Mouse (Mus musculus): ENCODE measurements around the gene Hoxb5. TPM values are rescaled to one million over a fixed set of nuclear protein-coding genes. Genes with fewer than 3 reads are reported as not detected.
A peak's percentile ranks its signal among the peaks of the same experiment; 100 is the strongest.

The Hoxb5 gene
- total RNA-seq, 2 experiments from 2014 or later, result 11.6 to 27.3 TPM

DNA sequence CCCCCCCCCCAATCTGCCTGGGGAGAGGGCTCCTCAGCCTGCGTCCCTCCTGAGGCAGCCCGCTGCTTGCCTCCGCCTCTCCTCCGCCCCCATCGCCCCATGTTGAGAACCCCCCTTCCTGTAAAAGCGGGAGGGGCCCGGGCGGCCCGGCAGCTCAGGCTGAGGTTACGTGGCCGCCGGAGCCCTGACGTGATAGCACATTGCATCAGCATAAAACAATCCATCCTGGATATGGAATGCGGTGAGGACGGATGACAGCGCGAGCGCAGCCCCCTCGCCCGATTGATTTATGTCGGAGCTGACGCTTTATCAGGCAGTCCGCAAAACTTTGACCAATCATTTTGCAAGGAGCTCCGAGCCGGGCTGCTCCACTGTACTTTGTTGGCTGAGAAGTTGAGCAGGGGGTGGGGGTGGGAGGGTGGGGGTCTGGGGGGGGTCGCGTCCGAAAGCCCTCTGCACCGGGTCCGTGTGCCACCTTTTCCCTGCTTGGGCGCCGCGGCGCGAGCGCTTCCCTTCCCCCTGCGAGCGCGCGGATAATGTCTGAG is 32.1 kb upstream of the Hoxb5 start, which contains the start of gene Hoxb9:
TSS of gene Hoxb9 (plus strand) at position 462 of the 545 bp plus-strand sequence.
- peak; percentile 74 to 85 for DNase-seq (ENCODE audit: low spot score in 2 of 2)

DNA sequence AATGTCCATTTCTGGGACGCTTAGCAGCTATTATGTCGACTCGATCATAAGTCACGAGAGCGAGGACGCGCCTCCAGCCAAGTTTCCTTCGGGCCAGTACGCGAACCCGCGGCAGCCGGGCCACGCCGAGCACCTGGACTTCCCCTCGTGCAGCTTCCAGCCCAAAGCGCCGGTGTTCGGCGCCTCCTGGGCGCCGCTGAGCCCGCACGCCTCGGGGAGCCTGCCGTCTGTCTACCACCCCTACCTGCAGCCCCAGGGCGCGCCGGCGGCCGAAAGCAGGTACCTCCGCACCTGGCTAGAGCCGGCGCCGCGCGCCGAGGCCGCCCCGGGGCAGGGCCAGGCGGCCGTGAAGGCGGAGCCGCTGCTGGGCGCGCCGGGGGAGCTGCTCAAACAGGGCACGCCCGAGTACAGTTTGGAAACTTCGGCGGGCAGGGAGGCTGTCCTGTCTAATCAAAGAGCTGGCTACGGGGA is 31.6 kb upstream of the Hoxb5 start:
- DNase-seq (ENCODE audit: low spot score in 2 of 2), result peak; percentile 63 to 76

DNA sequence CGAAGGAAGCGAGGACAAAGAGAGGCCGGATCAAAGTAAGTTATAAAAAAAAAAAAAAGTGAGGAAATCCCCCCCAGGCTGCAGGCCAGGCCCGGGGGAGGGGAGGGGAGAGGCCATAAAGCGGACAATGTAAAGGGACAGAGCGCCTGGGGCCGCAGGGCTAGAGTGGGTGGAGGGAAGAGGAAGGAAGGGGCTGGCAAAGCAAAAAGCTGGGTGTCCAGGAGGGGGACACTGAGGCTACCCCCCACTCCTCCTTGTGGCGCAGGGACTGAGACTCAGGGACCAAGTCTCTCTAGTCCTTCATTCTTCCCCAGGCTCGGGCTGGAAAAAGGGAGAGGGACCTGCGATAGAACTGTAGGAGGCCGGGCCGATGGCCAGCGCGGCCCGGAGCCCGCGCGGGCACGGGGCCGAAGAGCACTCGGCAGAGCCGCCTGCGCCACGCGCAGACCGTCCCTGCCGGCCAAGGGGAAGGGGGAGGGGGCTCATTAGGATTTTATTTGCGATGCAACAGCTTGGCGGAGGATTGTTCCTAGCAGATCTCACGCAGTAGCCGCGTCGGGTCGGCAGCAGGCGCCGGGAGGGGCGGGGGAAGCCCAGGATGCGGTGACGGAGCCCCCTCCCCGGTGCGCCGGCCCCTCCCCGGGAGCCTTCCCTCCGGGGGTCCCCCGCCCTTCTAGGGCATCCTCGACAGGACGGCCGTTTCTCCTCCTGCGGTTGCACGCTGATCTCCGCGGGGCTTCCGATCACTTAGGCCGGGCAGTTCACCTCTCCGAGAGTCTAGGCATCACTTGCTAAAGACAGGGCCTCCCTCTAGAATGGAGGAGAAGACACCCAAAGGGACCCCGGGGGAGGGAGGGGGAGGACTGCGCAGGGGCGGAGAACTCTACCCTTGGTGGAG is 30.9 kb upstream of the Hoxb5 start:
- DNase-seq (ENCODE audit: low spot score in 2 of 2), result peak in 1 of 2 experiments; percentile 54

DNA sequence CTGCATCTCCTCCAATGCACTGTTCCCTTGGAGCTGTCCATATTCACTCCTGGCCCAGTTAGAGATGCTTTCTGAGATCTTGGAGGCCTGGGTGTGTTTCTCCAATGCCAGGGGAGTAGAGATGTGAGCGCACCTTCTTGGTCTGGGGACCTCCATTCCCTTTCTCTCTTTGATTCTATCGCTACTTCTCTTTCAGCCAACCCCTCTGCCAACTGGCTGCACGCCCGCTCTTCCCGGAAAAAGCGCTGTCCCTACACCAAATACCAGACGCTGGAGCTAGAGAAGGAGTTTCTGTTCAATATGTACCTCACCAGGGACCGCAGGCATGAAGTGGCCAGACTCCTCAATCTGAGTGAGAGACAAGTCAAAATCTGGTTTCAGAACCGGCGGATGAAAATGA is 28.7 kb upstream of the Hoxb5 start:
- no peak for DNase-seq (ENCODE audit: low spot score in 2 of 2)

DNA sequence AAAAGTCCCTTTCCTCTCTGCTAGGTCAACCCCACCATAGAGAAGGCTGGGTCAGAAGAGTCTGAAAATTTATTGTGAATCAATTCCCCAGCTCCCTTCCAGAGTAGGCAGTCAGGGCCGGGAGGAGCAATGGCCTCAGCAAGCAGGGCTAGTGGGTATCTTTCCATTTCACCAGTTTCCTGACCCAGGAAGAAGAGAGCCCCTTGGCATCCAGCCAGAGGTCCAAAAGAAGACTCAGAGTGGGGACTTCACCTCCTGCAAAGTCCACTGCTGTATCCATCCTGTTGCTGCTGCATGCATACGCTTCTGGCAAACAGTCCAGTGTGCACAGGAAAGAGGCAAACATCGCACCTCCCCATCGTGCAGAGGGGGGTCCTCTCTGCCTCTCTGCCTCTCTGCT is 27.2 kb upstream of the Hoxb5 start:
- DNase-seq (ENCODE audit: low spot score in 2 of 2), result peak in 1 of 2 experiments; percentile 64

DNA sequence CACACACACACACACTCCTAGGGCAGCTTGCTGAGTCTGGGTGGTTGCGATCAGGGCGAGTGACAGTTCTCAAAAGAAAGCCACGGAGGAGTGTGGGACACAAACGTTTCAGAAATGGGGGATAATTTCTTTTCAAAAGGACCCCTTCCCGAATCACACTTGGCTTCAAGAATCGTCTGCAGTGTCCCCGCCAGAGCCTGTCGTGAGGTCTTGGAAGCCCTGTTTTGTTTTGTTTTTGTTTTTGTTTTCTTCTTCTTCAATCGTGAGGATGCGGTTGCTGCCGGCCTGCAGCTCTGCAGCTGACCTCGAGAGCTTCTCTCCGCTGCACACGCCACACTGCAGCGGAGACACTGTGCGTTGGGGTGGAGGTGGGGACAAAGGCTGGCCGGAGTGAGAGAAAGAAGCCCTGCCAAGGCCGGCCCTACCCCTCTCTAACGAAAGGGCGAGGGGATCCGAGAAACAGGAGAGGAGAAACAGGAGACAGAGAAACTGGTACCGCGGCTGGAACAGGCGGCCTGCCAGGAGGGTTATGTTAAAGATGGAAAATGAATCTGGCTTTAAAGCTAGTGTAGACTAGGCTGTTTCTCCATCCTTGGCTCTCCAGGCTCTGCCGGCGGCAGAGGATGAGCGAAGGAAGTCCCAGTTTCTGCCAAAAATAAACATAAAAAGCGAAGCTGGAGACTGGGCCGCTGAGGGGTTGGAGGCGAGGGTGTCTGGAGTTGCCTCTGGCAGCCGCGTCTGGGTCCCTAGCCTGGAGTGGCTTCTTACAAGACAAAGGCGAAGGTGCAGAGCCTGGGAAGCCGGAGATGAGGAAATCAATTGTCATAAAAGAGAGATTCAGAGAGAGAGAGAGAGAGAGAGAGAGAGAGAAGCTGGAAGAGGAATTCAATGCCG is 25.7 kb upstream of the Hoxb5 start:
- peak in 1 of 2 experiments; percentile 67 for DNase-seq (ENCODE audit: low spot score in 2 of 2)

DNA sequence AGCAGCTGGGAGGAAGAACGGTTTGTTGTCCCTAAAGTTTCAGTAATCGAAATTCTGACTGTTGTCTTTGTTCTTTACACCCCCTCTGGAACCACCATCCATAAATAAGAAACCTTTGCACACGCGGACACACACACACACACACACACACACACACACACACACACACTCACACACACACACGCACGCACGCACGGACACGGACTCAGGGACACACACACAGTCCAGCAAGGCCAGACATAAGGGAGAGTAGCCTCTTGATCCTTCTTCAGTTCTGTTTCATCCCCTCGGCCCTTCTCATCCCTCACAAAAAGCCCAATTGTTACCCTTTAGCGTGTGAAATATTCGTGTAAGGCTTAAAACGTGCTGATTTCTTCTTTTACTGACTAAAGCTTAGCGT is 24.8 kb upstream of the Hoxb5 start:
- no peak for DNase-seq (ENCODE audit: low spot score in 2 of 2)

DNA sequence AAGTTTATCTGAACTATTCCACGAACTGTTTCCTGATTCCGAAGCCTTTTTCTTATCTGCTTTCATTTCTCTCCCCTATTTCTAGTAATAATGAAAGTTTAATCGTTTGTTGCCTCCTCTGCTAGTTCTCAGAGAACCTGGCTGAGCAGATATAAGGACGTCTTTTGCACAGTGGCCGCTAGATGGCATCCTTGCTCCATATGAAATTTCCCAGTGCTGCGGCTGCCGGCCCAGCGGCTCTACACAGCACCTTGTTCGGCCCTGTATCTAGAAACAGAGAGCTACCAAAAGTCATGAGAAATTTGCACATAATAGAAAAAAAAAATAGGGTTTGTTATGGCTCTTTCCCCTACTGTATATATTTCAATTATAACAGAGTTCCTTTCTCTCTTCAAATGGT is 24.4 kb upstream of the Hoxb5 start:
- DNase-seq (ENCODE audit: low spot score in 2 of 2), result peak; percentile 90 to 93

DNA sequence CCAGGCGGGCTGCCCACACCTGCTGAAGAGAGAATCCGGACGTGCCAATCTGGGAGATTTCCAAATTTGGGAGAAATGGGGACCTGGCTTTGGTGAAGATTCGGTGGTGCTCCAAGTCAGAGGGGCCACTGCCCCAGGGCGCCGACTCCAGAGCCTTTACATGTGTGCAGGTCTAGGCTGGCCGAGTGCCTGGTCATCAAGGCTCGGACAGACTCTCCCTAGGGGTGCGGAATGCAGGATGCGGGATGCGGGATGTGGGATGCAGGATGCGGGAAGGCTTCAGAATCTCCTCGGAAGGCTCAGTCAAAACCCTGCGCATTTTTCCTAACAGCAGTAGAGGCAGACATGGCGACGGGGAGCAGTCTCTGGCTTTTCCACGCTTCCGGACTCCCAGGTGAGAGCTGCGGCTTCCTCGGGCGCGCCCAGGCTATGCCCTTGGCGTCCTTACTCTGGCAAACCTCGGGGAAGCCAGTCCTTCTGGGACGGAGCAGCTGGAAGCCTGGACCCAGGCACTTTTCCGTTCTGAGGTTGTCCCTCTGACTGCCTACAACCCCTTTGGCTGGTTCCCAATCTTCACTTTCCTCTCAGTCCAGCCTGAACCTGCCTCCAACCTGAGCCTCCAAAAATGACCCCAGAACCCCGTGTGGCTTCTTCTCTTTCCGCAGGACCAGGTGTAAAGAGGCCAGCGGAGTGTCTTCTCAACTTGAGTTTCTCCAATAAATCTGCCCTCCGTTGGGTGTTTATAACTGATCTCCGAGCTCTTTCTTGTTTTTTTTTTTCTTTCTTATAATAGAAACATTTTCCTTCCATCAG is 23.5 kb upstream of the Hoxb5 start:
- DNase-seq (ENCODE audit: low spot score in 2 of 2), result peak; percentile 46 to 56

DNA sequence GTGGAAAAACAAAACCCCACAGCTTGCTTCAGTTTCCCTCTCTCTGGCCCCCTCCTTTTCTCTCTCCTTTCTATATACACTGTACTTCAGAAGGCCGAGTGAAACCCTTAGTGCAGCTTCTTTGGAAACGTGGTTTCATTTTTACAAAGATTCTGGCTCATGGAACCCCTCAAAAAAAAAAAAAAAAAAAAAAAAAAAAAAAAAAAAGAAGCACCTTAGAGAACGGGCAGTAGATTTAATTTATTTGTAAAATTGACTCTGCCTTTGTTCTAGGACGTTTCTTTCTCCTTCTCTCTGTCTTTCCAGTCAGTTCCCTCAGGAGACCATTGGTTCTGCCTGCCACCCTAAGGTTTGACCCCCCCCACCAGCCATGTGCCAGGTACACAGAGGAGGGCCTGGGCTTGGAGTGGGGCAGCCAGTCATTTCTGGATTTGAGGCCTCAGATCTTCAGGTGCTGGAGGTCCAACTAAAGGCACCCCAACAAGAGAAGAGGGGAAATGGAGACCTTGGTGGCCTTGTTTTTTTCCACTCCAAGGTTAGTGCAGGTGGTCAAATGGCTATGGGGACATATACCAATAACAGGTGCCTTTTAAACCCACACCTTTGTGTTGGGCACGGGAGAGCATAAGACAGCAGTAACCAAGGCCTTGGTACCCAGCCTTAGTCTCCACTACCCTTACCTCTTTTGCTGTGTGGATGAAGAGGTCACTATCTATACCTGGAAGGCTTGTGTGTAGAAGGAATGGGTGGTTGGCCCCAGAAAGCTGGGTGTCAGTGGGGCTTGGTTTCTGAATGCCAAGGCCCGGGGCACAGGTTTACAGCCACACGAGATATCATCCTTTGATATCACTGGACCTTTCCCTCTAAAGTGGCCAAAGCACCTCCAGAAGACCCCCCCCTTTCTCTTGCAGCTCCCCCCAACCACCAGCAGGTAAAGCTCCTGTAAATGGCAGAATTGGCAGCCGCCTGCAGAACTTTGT is 22.4 kb upstream of the Hoxb5 start:
- DNase-seq (ENCODE audit: low spot score in 2 of 2), result peak in 1 of 2 experiments; percentile 32

DNA sequence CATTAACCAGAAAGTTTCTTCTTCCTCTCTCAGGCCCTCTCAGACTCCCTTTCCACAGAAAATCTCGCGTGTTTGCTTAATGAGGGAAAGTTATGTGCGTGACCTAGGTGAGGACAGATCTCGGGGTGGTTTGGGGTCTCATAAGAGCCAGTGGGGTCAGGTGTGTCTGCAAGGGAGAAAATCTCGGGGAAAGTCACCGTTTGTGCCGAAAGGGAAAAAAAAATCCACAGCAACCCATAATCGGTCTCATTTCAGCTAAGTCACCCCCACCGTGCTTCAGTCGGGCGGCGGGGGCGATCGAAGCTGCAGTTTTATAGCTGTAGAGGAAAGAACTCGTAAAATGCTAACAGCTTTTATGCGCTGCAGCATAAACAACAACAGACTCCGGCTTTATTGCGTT is 21.7 kb upstream of the Hoxb5 start:
- no peak for DNase-seq (ENCODE audit: low spot score in 2 of 2)

DNA sequence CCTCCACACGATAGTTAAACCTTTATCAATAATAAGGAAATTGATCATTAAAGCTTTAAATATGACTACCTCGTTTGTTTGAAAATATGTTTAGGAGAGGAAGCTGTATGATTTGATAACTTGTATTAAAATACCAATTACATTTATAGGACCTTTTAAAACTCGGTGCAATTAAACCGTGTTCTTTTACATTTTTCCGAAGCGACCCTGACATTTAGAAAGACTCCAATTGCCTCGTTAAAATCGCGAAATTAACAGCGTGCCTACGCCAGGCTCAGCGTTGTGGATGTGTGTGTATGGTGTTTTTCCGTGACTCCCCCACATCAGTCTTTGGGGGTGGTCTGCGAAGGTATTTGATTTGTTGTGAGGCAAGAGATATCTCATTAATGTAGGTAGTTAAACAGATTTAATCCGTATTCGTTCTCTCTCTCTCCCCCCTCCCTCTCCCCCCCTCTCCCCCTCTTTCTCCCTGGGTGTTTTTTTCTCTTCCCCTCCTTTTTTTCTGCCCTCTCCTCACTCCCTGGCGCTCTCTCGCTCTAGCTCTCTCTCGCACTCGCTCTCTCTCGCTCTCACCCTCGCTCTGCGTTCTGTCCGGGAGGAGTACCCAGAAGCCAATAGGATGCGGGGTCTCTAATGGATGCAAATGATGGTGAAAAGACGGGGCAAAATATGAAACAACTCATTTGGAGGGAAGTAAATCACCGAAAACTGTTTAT is 21.1 kb upstream of the Hoxb5 start, which contains the start of gene Hoxb8:
TSS of gene Hoxb8 (plus strand) at position 51 of the 716 bp plus-strand sequence.
- DNase-seq (ENCODE audit: low spot score in 2 of 2), result peak in 1 of 2 experiments; percentile 44

DNA sequence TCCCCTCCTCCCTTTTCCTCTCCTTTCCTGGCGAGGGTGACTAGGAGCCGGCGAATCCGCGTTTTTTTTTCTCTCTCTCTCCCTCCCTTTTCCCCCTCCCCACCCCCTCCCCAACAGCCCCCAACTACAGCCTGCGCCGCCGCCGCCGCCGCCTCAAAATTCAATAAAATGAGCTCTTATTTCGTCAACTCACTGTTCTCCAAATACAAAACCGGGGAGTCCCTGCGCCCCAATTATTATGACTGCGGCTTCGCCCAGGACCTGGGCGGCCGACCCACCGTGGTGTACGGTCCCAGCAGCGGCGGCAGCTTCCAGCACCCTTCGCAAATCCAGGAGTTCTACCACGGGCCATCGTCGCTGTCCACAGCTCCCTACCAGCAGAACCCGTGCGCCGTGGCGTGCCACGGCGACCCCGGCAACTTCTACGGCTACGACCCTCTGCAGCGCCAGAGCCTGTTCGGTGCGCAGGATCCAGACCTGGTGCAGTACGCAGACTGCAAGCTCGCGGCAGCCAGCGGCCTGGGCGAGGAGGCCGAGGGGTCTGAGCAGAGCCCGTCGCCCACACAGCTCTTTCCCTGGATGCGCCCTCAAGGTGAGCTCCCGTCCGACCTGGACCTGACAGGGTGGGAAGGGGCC is 20.2 kb upstream of the Hoxb5 start:
- peak in 1 of 2 experiments; percentile 42 for DNase-seq (ENCODE audit: low spot score in 2 of 2)

DNA sequence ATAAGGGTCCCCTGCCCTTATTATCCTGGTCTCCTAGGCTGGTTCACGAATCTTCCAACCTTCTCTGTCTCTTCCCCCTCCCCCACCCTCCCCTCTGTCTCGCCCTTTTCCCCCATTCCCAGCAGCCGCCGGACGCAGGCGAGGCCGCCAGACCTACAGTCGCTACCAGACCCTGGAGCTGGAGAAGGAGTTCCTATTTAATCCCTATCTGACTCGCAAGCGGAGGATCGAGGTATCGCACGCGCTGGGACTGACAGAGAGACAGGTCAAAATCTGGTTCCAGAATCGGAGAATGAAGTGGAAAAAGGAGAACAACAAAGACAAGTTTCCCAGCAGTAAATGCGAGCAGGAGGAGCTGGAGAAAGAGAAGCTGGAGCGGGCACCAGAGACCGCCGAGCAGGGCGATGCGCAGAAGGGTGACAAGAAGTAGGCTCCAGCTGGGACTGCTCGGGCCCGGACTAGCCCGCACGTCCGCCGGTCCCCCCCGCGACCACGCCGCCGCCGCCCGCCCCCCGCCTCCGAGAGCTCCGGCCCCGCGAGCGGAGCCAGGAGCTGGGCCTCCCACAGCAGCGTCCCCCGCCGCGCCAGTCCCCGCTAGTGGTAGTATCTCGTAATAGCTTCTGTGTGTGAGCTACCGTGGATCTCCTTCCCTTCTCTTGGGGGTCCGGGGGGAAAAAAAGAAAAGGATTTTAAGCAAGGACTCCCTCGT is 18.9 kb upstream of the Hoxb5 start:
- DNase-seq (ENCODE audit: low spot score in 2 of 2), result peak in 1 of 2 experiments; percentile 63

DNA sequence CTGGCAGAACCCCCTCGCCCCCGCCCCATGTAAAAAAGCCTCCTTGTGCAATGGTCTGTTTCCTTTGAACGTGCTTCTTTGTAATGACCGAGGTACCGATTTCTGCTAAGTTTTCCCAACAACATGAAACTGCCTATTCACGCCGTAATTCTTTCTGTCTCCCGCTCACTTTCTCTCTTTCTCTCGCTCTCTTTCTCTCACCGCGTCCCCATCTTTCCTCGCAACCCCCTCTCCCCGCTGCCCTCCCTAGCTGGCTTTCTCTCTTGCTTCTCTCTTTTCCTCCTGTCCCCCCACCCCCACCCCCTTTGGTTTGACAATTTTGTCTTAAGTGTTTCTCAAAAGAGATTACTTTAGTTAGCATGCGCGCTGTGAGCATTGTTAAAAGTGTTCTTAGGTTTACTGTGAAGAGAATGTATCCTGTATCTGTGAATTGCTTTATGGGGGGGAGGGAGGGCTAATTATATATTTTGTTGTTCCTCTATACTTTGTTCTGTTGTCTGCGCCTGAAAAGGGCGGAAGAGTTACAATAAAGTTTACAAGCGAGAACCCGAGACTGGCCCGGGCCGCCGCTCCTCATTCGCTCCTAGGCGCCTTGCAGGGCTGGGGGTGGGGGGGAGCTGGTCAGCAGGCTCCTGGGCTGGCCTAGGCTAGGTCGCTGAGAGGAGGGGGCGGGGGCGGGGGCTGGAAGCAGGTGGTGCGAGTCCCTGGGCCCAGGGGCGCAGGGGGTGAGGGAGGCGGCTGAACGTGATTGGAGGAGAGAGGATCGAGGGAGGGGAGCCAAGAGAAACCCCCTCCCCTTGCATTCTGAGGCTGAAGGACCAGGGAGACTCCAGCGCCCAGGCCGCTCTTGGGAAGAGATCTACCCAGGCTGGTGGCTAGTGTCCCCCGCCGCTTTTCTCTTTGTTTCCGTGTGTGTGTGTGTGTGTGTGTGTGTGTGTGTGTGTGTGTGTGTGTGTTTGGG is 18.1 kb upstream of the Hoxb5 start:
- DNase-seq (ENCODE audit: low spot score in 2 of 2), result no peak
